Mouse (Mus musculus) olfactory bulb, adult 2 months (tissue): ENCODE results near the gene Spdl1.

Experiments
- CTCF ChIP-seq: fragments of 200-500 bp; IDR thresholded peaks from 2 replicates; pipeline ENCODE4 v1.5.1; 2012; ENCODE audit warnings: low read depth, mild to moderate bottlenecking, low read length, moderate library complexity; ENCODE audit not compliant: insufficient read depth
- POLR2A ChIP-seq: fragments of 200-500 bp; IDR thresholded peaks from 2 replicates; pipeline ENCODE4 v1.6.1; 2012; ENCODE audit warnings: mild to moderate bottlenecking, low read depth, low read length, moderate library complexity; ENCODE audit not compliant: insufficient read depth

GRCm38 (mm10) chr11:34846268-34846652 is 12.8 kb upstream of the Spdl1 start:
- TF ChIP-seq CTCF (no peak), POLR2A (no peak)
